Mouse (Mus musculus): ENCODE data around the gene Adamts13. TPM values are rescaled to one million over a fixed set of nuclear protein-coding genes. Genes with fewer than 3 reads are reported as not detected.

The Adamts13 gene
- polyA plus RNA-seq, 1 experiment from 2014 or later: not detected

GRCm38 (mm10) chr2:26984640-26985039 lies 11.4 kb downstream of the Adamts13 start:
- WGBS: 88% methylated on average over 5 of the region's 5 CpGs
- Histone ChIP-seq H3K4me3 (no peak overlapping the region), H3K4me1 (replicated peaks) (no peaks in the 10 kb centered on the region), H3K27ac (replicated peaks) (no peak overlapping the region), H3K36me3 (no peaks in the 10 kb centered on the region), H3K4me2 (no peak overlapping the region), H3K9me3 (no peaks in the 10 kb centered on the region), H3K9ac (no peak overlapping the region), H3K27me3 (no peaks in the 10 kb centered on the region)
- no peak for ATAC-seq (ENCODE audit: low FRiP score, low read depth)

- no peaks in the 10 kb centered on the region for H3K4me1 ChIP-seq (replicated peaks)
- WGBS: 83% methylated on average over 3 of the region's 3 CpGs
Observed at GRCm38 (mm10) chr2:26993936-26994335, 20.7 kb downstream of the Adamts13 start.

GRCm38 (mm10) chr2:26997498-26997897 lies 24.3 kb downstream of the Adamts13 start:
- WGBS: 81% methylated on average over 1 of the region's 1 CpGs

More at GRCm38 (mm10) chr2:26993936-26994335, 20.7 kb downstream of the Adamts13 start:
- Histone ChIP-seq H3K9ac (no peak overlapping the region), H3K36me3 (no peaks in the 10 kb centered on the region), H3K9me3 (no peaks in the 10 kb centered on the region), H3K4me2 (no peak overlapping the region), H3K27ac (replicated peaks) (no peak overlapping the region), H3K4me3 (no peak overlapping the region), H3K27me3 (no peaks in the 10 kb centered on the region)
- no peak for ATAC-seq (ENCODE audit: low FRiP score, low read depth)

GRCm38 (mm10) chr2:26997993-26998392 lies 24.8 kb downstream of the Adamts13 start:
- no peak for ATAC-seq (ENCODE audit: low FRiP score, low read depth)
- Histone ChIP-seq H3K4me3 (no peak overlapping the region), H3K4me2 (no peak overlapping the region), H3K27me3 (no peaks in the 10 kb centered on the region), H3K4me1 (replicated peaks) (no peaks in the 10 kb centered on the region), H3K36me3 (no peaks in the 10 kb centered on the region), H3K9ac (no peak overlapping the region), H3K9me3 (no peaks in the 10 kb centered on the region), H3K27ac (replicated peaks) (no peak overlapping the region)
- WGBS: 98% methylated on average over 7 of the region's 7 CpGs

More at GRCm38 (mm10) chr2:26997498-26997897, 24.3 kb downstream of the Adamts13 start:
- Histone ChIP-seq H3K9me3 (no peaks in the 10 kb centered on the region), H3K9ac (no peak overlapping the region), H3K4me1 (replicated peaks) (no peaks in the 10 kb centered on the region), H3K27ac (replicated peaks) (no peak overlapping the region), H3K27me3 (no peaks in the 10 kb centered on the region), H3K36me3 (no peaks in the 10 kb centered on the region), H3K4me2 (no peak overlapping the region), H3K4me3 (no peak overlapping the region)
- ATAC-seq (ENCODE audit: low FRiP score, low read depth): no peak

- no peak for ATAC-seq (ENCODE audit: low FRiP score, low read depth)
Observed at GRCm38 (mm10) chr2:27006255-27006654, 33.0 kb downstream of the Adamts13 start.

GRCm38 (mm10) chr2:27007701-27008100 lies 34.5 kb downstream of the Adamts13 start:
- Histone ChIP-seq H3K4me1 (replicated peaks) (peaks cover 25% of the 10 kb centered on the region), H3K9me3 (no peaks in the 10 kb centered on the region), H3K4me3 (no peak overlapping the region), H3K4me2 (no peak overlapping the region), H3K27ac (replicated peaks) (no peak overlapping the region), H3K9ac (no peak overlapping the region), H3K36me3 (no peaks in the 10 kb centered on the region), H3K27me3 (no peaks in the 10 kb centered on the region)
- WGBS: 77% methylated on average over 7 of the region's 7 CpGs
- no peak for ATAC-seq (ENCODE audit: low FRiP score, low read depth)

More at GRCm38 (mm10) chr2:27006255-27006654, 33.0 kb downstream of the Adamts13 start:
- H3K9ac ChIP-seq: no peak overlapping the region
- peaks cover 18% of the 10 kb centered on the region for H3K4me1 ChIP-seq (replicated peaks)
- WGBS: 65% methylated on average over 4 of the region's 4 CpGs
- no peaks in the 10 kb centered on the region for H3K36me3 ChIP-seq
- no peak overlapping the region for H3K4me2 ChIP-seq
- H3K27ac ChIP-seq (replicated peaks): no peak overlapping the region
- no peak overlapping the region for H3K4me3 ChIP-seq
- H3K27me3 ChIP-seq: no peaks in the 10 kb centered on the region
- H3K9me3 ChIP-seq: no peaks in the 10 kb centered on the region

- Histone ChIP-seq H3K4me3 (peak within 1 kb of the TSS; percentile 84), H3K27me3 (no peaks in the 10 kb centered on the region), H3K9ac (peak within 1 kb of the TSS; percentile 99), H3K4me2 (peak within 1 kb of the TSS; percentile 78), H3K9me3 (no peaks in the 10 kb centered on the region), H3K4me1 (replicated peaks) (peaks cover 25% of the 10 kb centered on the region), H3K36me3 (peaks cover 13% of the 10 kb centered on the region), H3K27ac (replicated peaks) (peak within 1 kb of the TSS; percentile 91)
- ATAC-seq (ENCODE audit: low FRiP score, low read depth): peak; percentile 96
- WGBS: under 1% methylated on average over 43 of the region's 43 CpGs
Observed at GRCm38 (mm10) chr2:27009714-27010244, 36.6 kb downstream of the Adamts13 start, which contains the start of gene Cacfd1. Gene Cacfd1 (plus strand): TSS chr2:27009926.

GRCm38 (mm10) chr2:27017802-27018201 lies 44.6 kb downstream of the Adamts13 start:
- no peak overlapping the region for H3K4me2 ChIP-seq
- no peak overlapping the region for H3K27ac ChIP-seq (replicated peaks)
- H3K9ac ChIP-seq: no peak overlapping the region
- H3K4me3 ChIP-seq: no peak overlapping the region
- WGBS: 52% methylated on average over 5 of the region's 5 CpGs
- no peaks in the 10 kb centered on the region for H3K27me3 ChIP-seq
- H3K4me1 ChIP-seq (replicated peaks): no peaks in the 10 kb centered on the region
- peaks cover 55% of the 10 kb centered on the region for H3K36me3 ChIP-seq
- 0 out of 2 replicates have a peak, but pooled peaks have one; percentile 10 for ATAC-seq (ENCODE audit: low FRiP score, low read depth)
- H3K9me3 ChIP-seq: no peaks in the 10 kb centered on the region

- ATAC-seq (ENCODE audit: low FRiP score, low read depth): no peak
- Histone ChIP-seq H3K27ac (replicated peaks) (no peak overlapping the region), H3K36me3 (peaks cover 44% of the 10 kb centered on the region), H3K27me3 (no peaks in the 10 kb centered on the region), H3K9ac (no peak overlapping the region), H3K9me3 (no peaks in the 10 kb centered on the region), H3K4me3 (no peak overlapping the region), H3K4me1 (replicated peaks) (no peaks in the 10 kb centered on the region), H3K4me2 (no peak overlapping the region)
- 87% methylated on average over 2 of the region's 2 CpGs for WGBS
Observed at GRCm38 (mm10) chr2:27019530-27019929, 46.3 kb downstream of the Adamts13 start.

GRCm38 (mm10) chr2:27021103-27021502 lies 47.9 kb downstream of the Adamts13 start:
- no peaks in the 10 kb centered on the region for H3K4me1 ChIP-seq (replicated peaks)
- no peaks in the 10 kb centered on the region for H3K27me3 ChIP-seq
- no peak for ATAC-seq (ENCODE audit: low FRiP score, low read depth)
- 86% methylated on average over 1 of the region's 1 CpGs for WGBS
- H3K9ac ChIP-seq: no peak overlapping the region
- H3K36me3 ChIP-seq: peaks cover 29% of the 10 kb centered on the region
- no peak overlapping the region for H3K27ac ChIP-seq (replicated peaks)
- no peak overlapping the region for H3K4me2 ChIP-seq
- no peaks in the 10 kb centered on the region for H3K9me3 ChIP-seq
- no peak overlapping the region for H3K4me3 ChIP-seq

GRCm38 (mm10) chr2:27022612-27023011 lies 49.4 kb downstream of the Adamts13 start:
- H3K4me3 ChIP-seq: no peak overlapping the region
- ATAC-seq (ENCODE audit: low FRiP score, low read depth): no peak
- no peaks in the 10 kb centered on the region for H3K27me3 ChIP-seq
- no peak overlapping the region for H3K27ac ChIP-seq (replicated peaks)
- no peak overlapping the region for H3K4me2 ChIP-seq
- peaks cover 18% of the 10 kb centered on the region for H3K36me3 ChIP-seq
- 80% methylated on average over 6 of the region's 6 CpGs for WGBS
- H3K9me3 ChIP-seq: no peaks in the 10 kb centered on the region
- peaks cover 13% of the 10 kb centered on the region for H3K4me1 ChIP-seq (replicated peaks)
- no peak overlapping the region for H3K9ac ChIP-seq

- ATAC-seq (ENCODE audit: low FRiP score, low read depth): no peak
- H3K36me3 ChIP-seq: 0 out of 2 replicates have a peak, but pooled peaks cover 8% of the 10 kb centered on the region
- H3K9ac ChIP-seq: no peak overlapping the region
- peaks cover 3% of the 10 kb centered on the region; the same call in 1 of the 2 replicates for H3K27me3 ChIP-seq
- no peak overlapping the region for H3K27ac ChIP-seq (replicated peaks)
- no peak overlapping the region for H3K4me2 ChIP-seq
- peaks cover 14% of the 10 kb centered on the region for H3K4me1 ChIP-seq (replicated peaks)
- WGBS: 82% methylated on average over 14 of the region's 14 CpGs
- no peak overlapping the region for H3K4me3 ChIP-seq
- no peaks in the 10 kb centered on the region for H3K9me3 ChIP-seq
Observed at GRCm38 (mm10) chr2:27024136-27024535, 50.9 kb downstream of the Adamts13 start.

GRCm38 (mm10) chr2:27025545-27025944 lies 52.3 kb downstream of the Adamts13 start:
- Histone ChIP-seq H3K27me3 (peaks cover 8% of the 10 kb centered on the region; the same call in 1 of the 2 replicates), H3K9me3 (no peaks in the 10 kb centered on the region), H3K27ac (replicated peaks) (no peak overlapping the region), H3K4me1 (replicated peaks) (peaks cover 14% of the 10 kb centered on the region), H3K4me3 (no peak overlapping the region), H3K4me2 (no peak overlapping the region), H3K36me3 (0 out of 2 replicates have a peak, but pooled peaks cover 2% of the 10 kb centered on the region), H3K9ac (no peak overlapping the region)
- ATAC-seq (ENCODE audit: low FRiP score, low read depth): no peak
- WGBS: 81% methylated on average over 3 of the region's 3 CpGs
